Mouse (Mus musculus) MEL (cell line): ENCODE data around the gene C1qc. TPM values are rescaled to one million over a fixed set of nuclear protein-coding genes. Genes with fewer than 3 reads are reported as not detected.
A peak's percentile ranks its signal among the peaks of the same experiment; 100 is the strongest.

ENCODE experiments used
- DNase-seq: peaks from one replicate; pipeline ENCODE4 v3.0.0; 2011; ENCODE audit warnings: low read depth, low spot score
- H3K27ac ChIP-seq: 2 replicates; pipeline ENCODE4 v1.5.1; 2012; ENCODE audit warnings: low read depth, mild to moderate bottlenecking, control low read depth, low read length, moderate library complexity; ENCODE audit not compliant: control insufficient read depth
- H3K27me3 ChIP-seq, 2 experiments: fragments of 150-350 bp in 1 of 2; sonication (generic) in 1 of 2; 2 replicates each; pipeline ENCODE4 v1.6.1; 2012; ENCODE audit warnings: low read length in 2 of 2, mild to moderate bottlenecking in 2 of 2, improper control_type of control experiment in 1 of 2, moderate library complexity in 1 of 2; ENCODE audit not compliant: insufficient read depth in 2 of 2, control insufficient read depth in 1 of 2
- H3K36me3 ChIP-seq, 2 experiments: 2 replicates each; pipeline ENCODE4 v1.6.1; 2012 to 2014; ENCODE audit warnings: low read length in 2 of 2, improper control_type of control experiment in 1 of 2, inconsistent platforms in 1 of 2, mild to moderate bottlenecking in 1 of 2; ENCODE audit not compliant: insufficient read depth in 2 of 2, control insufficient read depth in 1 of 2
- H3K4me1 ChIP-seq, 2 experiments: fragments of 150-350 bp in 1 of 2; sonication (generic) in 1 of 2; 2 replicates each; pipeline ENCODE4 v1.6.1; 2012; ENCODE audit warnings: low read length in 2 of 2, improper control_type of control experiment in 1 of 2, mild to moderate bottlenecking in 1 of 2; ENCODE audit not compliant: insufficient read depth in 2 of 2, control insufficient read depth in 1 of 2
- H3K4me3 ChIP-seq, 2 experiments: fragments of 150-350 bp in 1 of 2; sonication (generic) in 1 of 2; 2 replicates each; pipeline ENCODE4 v1.5.1; 2012; ENCODE audit warnings: low read depth in 2 of 2, low read length in 2 of 2, mild to moderate bottlenecking in 2 of 2, moderate library complexity in 2 of 2, control low read depth in 1 of 2, improper control_type of control experiment in 1 of 2; ENCODE audit not compliant: control insufficient read depth in 1 of 2, insufficient read depth in 1 of 2
- H3K79me2 ChIP-seq: 2 replicates; pipeline ENCODE4 v1.6.1; 2012; ENCODE audit warnings: mild to moderate bottlenecking, low read length, moderate library complexity; ENCODE audit not compliant: control insufficient read depth, poor library complexity, insufficient read depth
- H3K9ac ChIP-seq: 2 replicates; pipeline ENCODE4 v1.6.1; 2012; ENCODE audit warnings: low read depth, mild to moderate bottlenecking, control low read depth, low read length, moderate library complexity; ENCODE audit not compliant: control insufficient read depth, poor library complexity, severe bottlenecking
- H3K9me3 ChIP-seq: fragments of 150-350 bp; sonication (generic); replicated peaks from 2 replicates; pipeline ENCODE4 v1.6.1; 2012; ENCODE audit warnings: mild to moderate bottlenecking, low read length, improper control_type of control experiment, moderate library complexity; ENCODE audit not compliant: insufficient read depth
- CHD2 ChIP-seq: IDR thresholded peaks from 2 replicates; pipeline ENCODE4 v1.6.1; 2011; ENCODE audit warnings: low read length, improper control_type of control experiment
- CTCF ChIP-seq, 3 experiments: IDR thresholded peaks in 2 of 3; conservative IDR thresholded peaks in 1 of 3; 2 replicates each; pipeline ENCODE4 v1.5.1; 2011 to 2012; ENCODE audit warnings: low read length in 3 of 3, low read depth in 2 of 3, mild to moderate bottlenecking in 2 of 3, improper control_type of control experiment in 1 of 3, inconsistent platforms in 1 of 3, mixed read lengths in 1 of 3, moderate library complexity in 1 of 3; ENCODE audit not compliant: control insufficient read depth in 1 of 3, insufficient read depth in 1 of 3, poor library complexity in 1 of 3, severe bottlenecking in 1 of 3
- E2F4 ChIP-seq: IDR thresholded peaks from 2 replicates; pipeline ENCODE4 v1.6.1; 2011; ENCODE audit warnings: low read depth, low read length, improper control_type of control experiment, borderline replicate concordance
- ELF1 ChIP-seq: IDR thresholded peaks from 2 replicates; pipeline ENCODE4 v1.6.1; 2014; ENCODE audit warnings: low read depth, mild to moderate bottlenecking, inconsistent platforms, low read length, improper control_type of control experiment, moderate library complexity
- ETS1 ChIP-seq: IDR thresholded peaks from 2 replicates; pipeline ENCODE4 v1.6.1; 2012; ENCODE audit warnings: low read depth, mild to moderate bottlenecking, inconsistent platforms, low read length, improper control_type of control experiment, moderate library complexity
- HCFC1 ChIP-seq: IDR thresholded peaks from 2 replicates; pipeline ENCODE4 v1.6.1; 2012; ENCODE audit warnings: low read depth, mild to moderate bottlenecking, inconsistent platforms, low read length, improper control_type of control experiment, moderate library complexity
- KAT2A ChIP-seq: conservative IDR thresholded peaks from 2 replicates; pipeline ENCODE4 v1.6.1; 2012; ENCODE audit warnings: low read depth, low read length, improper control_type of control experiment, inconsistent platforms
- MAZ ChIP-seq: IDR thresholded peaks from 2 replicates; pipeline ENCODE4 v1.6.1; 2012; ENCODE audit warnings: low read depth, mild to moderate bottlenecking, inconsistent platforms, low read length, improper control_type of control experiment
- MYC ChIP-seq: IDR thresholded peaks from 2 replicates; pipeline ENCODE4 v1.6.1; 2011; ENCODE audit warnings: low read depth, mild to moderate bottlenecking, low read length, improper control_type of control experiment, moderate library complexity
- NRF1 ChIP-seq: IDR thresholded peaks from 2 replicates; pipeline ENCODE4 v1.6.1; 2014; ENCODE audit warnings: low read depth, mild to moderate bottlenecking, inconsistent platforms, low read length, improper control_type of control experiment, moderate library complexity; ENCODE audit not compliant: poor library complexity, insufficient read depth, severe bottlenecking
- POLR2AphosphoS5 ChIP-seq: IDR thresholded peaks from 2 replicates; pipeline ENCODE4 v1.6.1; 2012; ENCODE audit warnings: low read depth, borderline replicate concordance, mild to moderate bottlenecking, inconsistent platforms, low read length, moderate library complexity, mixed read lengths
- RAD21 ChIP-seq: IDR thresholded peaks from 2 replicates; pipeline ENCODE4 v1.6.1; 2011; ENCODE audit warnings: mild to moderate bottlenecking, low read depth, low read length, improper control_type of control experiment
- SIN3A ChIP-seq: IDR thresholded peaks from 2 replicates; pipeline ENCODE4 v1.6.1; 2012; ENCODE audit warnings: low read length, improper control_type of control experiment, inconsistent platforms
- UBTF ChIP-seq: IDR thresholded peaks from 2 replicates; pipeline ENCODE4 v1.6.1; 2012; ENCODE audit warnings: low read depth, mild to moderate bottlenecking, inconsistent platforms, low read length, improper control_type of control experiment, moderate library complexity, borderline replicate concordance; ENCODE audit not compliant: insufficient read depth
- USF1 ChIP-seq: IDR thresholded peaks from 2 replicates; pipeline ENCODE4 v1.6.1; 2014; ENCODE audit warnings: low read depth, mild to moderate bottlenecking, inconsistent platforms, low read length, improper control_type of control experiment, moderate library complexity
- ZC3H11A ChIP-seq: IDR thresholded peaks from 2 replicates; pipeline ENCODE4 v1.6.1; 2012; ENCODE audit warnings: low read depth, mild to moderate bottlenecking, inconsistent platforms, low read length, improper control_type of control experiment
- ZNF384 ChIP-seq: IDR thresholded peaks from 2 replicates; pipeline ENCODE4 v1.6.1; 2012; ENCODE audit warnings: low read depth, mild to moderate bottlenecking, inconsistent platforms, low read length, improper control_type of control experiment
- polyA plus RNA-seq, 2 experiments: library from polyadenylated mRNA; stranded (reverse) in 1 of 2; unstranded in 1 of 2; fragments of >175 nt in 1 of 2; fragments of >200 nt in 1 of 2; gene quantifications; 2 replicates each; pipeline versions ENCODE4 v1.2.1 to v1.2.4; 2012; ENCODE audit warnings: low replicate concordance in 2 of 2, low read depth in 1 of 2; ENCODE audit not compliant: insufficient read length in 2 of 2, insufficient read depth in 1 of 2, missing spikeins in 1 of 2
- total RNA-seq: library from RNA; depleted of rRNA; stranded (reverse); fragments of 300-350 nt; gene quantifications from 2 replicates; pipeline ENCODE4 v1.2.3, GENCODE M21; 2012

The C1qc gene
- total and polyA plus RNA-seq, 3 experiments, result not detected

GRCm38 (mm10) chr4:136894821-136895220 lies 2.0 kb upstream of the C1qc start:
- Histone ChIP-seq H3K9ac (no peak overlapping the region), H3K9me3 (no peaks in the 10 kb centered on the region), H3K27me3 (no peaks in the 10 kb centered on the region), H3K79me2 (no peaks in the 10 kb centered on the region), H3K4me3 (no peak overlapping the region), H3K36me3 (no peaks in the 10 kb centered on the region), H3K4me1 (no peaks in the 10 kb centered on the region), H3K27ac (no peak overlapping the region)
- DNase-seq, result no peak
- no peak for TF ChIP-seq ZNF384
- no peak for TF ChIP-seq ELF1
- no peak for TF ChIP-seq E2F4
- no peak for TF ChIP-seq UBTF
- no peak for TF ChIP-seq POLR2AphosphoS5
- no peak for TF ChIP-seq MYC
- no peak for TF ChIP-seq ZC3H11A
- TF ChIP-seq NRF1, result no peak
- no peak for TF ChIP-seq MAZ
- TF ChIP-seq SIN3A, result no peak
- no peak for TF ChIP-seq KAT2A
- no peak for TF ChIP-seq HCFC1
- TF ChIP-seq RAD21, result no peak
- TF ChIP-seq CTCF (IDR thresholded peaks at IDR 0.05 in 2 of 3, conservative IDR thresholded peaks at IDR 0.05 in 1 of 3; ENCODE audit: control insufficient read depth in 1 of 3, insufficient read depth in 1 of 3, low read depth in 2 of 3, low read length in 3 of 3, poor library complexity in 1 of 3, severe bottlenecking in 1 of 3), result no peak
- TF ChIP-seq ETS1, result no peak
- TF ChIP-seq USF1, result no peak

GRCm38 (mm10) chr4:136893691-136894543 lies 1.1 kb upstream of the C1qc start:
- no peak for DNase-seq
- Histone ChIP-seq H3K27me3 (no peaks in the 10 kb centered on the region), H3K9me3 (no peaks in the 10 kb centered on the region), H3K36me3 (no peaks in the 10 kb centered on the region), H3K4me3 (no peak overlapping the region), H3K9ac (no peak overlapping the region), H3K4me1 (no peaks in the 10 kb centered on the region), H3K79me2 (no peaks in the 10 kb centered on the region), H3K27ac (no peak overlapping the region)
- TF ChIP-seq ETS1, result no peak
- no peak for TF ChIP-seq CHD2
- TF ChIP-seq CTCF (IDR thresholded peaks at IDR 0.05 in 2 of 3, conservative IDR thresholded peaks at IDR 0.05 in 1 of 3; ENCODE audit: control insufficient read depth in 1 of 3, insufficient read depth in 1 of 3, low read depth in 2 of 3, low read length in 3 of 3, poor library complexity in 1 of 3, severe bottlenecking in 1 of 3), result peak in 2 of 3 experiments; percentile 12 to 21; a peak in 3 of 6 replicates
